Mouse (Mus musculus) spleen, adult 18-20 months (tissue): ENCODE data around the gene Btbd9.

Source experiments
- DNase-seq, 2 experiments: peaks; one replicate each; pipeline ENCODE4 v3.0.0; 2022; ENCODE audit warnings: mixed read lengths in 2 of 2

Btbd9 gene

DNA sequence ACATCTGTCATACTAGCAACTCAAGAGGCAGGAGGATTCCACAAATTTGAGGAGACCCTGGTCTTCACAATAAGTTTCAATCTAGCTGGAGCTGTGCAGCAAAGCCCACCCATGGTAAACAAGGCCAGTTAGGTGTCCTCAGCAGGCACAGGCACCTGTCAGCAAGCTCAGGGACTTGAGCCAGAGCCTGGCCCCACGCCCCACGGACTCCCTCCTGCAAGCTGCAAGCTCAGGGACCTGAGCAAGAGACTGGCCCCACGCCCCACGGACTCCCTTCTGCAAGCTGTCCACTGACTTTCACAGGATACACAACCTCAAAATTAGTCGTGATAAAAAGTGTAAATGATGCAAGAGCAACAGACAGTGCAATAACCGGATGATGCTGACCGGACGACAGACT, 307.8 kb downstream of the Btbd9 start:
- no peak for DNase-seq

DNA sequence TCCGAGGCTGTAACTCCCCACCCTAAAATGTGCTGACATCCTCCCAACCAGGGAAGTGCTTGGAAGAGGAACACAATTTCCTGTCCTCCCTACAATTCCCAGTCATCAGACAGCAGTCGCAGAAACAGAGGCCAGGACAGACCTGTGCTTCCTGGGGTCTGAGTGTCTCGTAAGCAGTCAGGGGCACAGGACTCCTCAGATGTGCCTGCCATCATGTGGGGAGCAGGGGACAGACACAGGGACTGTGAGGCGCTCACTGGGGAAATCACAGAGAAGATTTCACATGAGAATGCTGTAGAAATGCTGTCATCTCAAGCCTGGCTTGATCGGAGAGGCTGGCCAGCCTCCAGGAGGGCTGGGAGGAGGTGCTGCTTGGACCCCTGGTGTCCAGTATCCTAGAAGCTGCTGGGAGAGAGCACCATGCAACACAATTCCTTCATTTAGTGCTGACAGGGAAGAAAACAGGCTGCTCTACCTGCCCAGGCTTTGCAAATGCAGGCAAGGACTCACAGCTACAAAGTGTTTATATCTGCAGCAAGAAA, 308.8 kb downstream of the Btbd9 start:
- no peak for DNase-seq

DNA sequence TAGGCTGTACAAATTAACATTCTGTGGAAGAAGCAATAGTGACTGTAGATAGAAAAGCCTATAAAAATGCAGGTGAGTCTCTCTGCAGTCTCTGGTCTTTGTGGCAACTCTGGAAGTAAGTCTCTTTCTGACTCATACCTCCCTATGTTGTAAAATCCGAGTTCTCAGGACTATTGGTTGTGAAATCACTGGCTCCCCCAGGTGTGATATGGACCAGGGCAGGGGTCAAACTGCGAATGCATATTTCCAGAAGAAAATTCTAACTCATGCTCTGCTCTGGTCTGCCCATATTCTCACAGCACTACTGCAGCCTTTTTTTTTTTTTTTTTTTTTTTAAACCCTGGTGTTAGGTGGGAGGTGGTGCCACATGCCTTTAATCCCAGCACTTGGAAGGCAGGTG, 312.8 kb downstream of the Btbd9 start:
- no peak for DNase-seq

DNA sequence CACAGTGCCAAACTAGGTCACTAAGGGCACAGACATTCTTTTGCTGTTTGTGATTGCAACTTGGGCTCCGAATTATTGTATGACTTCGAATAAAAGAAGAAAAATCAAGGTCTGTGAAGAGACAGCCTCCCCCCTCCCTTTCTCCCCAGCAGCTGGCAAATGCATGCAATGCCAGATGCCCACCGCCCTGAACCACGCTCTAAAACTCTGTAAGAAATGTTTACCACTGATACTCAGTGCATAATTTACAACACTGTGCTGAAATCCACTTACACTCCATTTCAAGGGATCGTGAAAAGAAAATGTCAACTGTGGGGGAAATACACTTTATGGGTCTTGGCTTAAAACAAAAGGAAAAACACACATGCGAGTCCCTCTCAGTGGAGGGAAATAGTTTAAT, 313.3 kb downstream of the Btbd9 start:
- no peak for DNase-seq

DNA sequence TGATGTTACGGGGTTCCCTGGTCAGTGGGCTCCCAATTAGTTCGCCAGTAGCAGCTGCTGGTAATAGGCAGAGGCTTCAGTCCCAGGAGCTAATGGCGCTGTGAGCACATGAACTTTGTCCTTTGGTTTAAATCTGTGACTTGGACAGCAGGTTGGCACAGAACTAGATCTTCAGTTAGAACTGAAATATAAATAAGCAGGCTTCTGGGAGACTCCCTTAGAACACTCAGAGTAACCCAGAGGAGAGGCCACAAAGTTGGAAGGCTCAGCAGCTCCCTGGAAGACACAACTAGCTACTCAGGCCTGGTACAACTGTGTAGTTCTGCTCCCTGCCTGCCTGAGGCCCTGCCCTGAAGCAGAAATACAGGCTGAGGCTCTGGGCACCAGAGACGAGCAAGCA, 313.8 kb downstream of the Btbd9 start:
- DNase-seq: no peak

DNA sequence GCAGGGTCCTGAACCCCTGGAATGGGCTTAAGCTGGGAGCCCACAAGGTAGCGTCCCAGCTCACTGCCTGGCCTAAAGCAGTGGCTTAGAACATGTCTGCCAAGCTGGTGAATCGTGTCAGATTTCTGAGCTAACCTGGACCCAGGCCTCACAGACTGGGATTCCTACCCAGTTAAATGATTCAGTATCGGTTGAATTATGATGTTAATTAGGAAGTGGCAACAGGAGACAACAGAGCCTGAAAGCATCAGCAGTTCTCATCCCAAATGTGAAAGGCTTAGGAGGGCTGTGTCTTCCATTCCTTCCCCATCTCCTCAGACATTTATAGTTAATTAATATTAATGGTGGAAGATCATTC, 314.3 kb downstream of the Btbd9 start:
- DNase-seq: no peak

DNA sequence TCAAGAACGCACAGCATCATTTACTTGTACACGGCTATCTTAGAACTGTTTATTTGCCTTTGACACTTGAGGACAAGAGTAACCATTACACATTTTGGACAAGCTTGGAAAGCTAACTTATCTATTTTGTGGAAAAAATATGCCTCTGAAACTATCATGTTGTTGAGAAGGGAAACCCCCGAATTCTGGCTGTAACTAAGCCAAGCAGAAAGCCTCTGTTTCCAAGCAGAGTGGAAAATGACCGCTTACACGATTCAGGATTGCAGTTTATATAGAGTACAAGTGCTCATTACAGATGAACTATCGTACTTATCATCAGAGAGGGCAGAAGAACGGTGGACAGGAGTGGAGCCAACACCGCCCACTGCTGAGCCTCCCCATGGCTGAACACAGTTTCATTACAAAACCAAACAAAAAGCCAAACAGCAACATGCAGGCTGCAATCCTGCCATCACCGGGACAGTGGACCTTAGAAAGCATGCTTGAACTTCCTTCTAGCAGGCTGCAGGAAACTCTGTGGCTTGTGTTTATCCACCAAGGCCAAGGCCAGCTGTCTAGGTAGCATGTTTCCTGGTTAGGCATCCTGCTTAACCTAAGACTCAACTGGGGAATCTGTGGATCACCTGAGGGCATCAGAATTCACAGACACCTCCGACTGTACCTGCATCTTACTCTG, 314.8 kb downstream of the Btbd9 start:
- no peak for DNase-seq

DNA sequence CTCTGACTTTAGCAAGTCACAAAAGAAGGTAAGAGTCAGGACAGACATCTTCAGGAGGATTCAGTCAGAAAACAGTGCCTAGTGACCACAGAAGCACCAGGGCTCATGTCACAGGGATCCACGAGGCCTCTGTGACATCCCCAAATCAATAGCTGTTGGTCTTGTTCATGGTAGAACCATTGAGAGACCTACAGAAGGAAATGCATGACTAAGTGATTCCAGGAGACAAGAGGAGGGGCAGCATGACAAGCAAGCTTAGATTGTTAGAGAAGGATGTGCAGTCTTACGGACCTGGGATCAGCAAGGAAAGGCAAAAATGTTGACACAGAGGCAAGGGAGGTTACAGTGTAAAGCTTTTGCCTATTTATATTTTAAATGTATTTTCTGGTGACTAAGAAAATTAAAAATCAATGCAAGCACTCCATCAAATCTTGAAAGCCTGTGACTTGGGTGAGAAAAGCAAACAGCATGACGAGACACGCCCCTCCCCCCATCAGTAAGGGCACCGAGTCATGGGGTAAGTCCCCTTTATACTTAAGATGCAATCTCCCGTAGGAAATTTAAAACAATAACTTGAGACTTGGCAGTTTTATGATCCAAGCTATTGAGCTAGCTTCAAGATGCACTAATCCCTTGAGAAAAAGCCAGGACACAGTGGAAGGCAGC, 315.5 kb downstream of the Btbd9 start:
- no peak for DNase-seq

DNA sequence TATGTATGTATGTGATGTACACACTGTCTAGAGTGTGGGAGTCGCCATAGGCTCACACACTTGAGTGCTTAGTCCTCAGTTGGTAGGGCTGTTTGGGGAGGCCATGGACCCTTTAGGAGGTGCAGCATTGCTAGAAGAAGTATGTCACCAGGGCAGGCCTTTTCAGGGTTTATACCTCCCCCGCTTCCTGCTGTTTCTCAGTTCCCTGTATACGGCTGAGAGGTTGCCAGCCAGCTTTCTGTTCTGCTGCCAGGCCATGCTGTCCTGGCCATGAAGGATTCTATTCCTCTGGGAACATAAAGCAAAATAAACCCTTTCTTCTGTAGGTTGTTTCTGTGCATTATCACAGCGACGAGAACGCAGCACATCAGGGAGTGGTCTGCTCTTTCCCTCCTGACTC, 316.4 kb downstream of the Btbd9 start:
- DNase-seq: no peak

DNA sequence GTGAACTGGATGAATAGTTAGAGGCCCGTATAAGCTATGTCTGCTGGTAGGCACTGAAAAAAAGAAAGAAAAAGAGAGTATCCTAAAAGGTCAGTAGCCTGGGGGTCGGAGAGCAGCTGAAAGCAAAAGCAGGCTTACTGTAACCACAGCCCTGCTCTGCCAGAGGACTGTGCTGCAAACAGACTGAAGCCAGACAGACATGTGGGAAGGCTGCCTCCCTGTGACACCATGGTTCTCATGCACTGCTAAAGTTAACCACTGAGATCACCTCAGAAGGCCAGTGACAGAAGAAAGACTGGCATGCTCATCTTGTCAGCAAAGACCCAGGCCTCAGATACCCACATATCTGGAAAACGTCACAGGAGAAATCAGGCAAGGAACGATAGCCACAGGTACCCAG, 317.8 kb downstream of the Btbd9 start:
- DNase-seq: no peak

DNA sequence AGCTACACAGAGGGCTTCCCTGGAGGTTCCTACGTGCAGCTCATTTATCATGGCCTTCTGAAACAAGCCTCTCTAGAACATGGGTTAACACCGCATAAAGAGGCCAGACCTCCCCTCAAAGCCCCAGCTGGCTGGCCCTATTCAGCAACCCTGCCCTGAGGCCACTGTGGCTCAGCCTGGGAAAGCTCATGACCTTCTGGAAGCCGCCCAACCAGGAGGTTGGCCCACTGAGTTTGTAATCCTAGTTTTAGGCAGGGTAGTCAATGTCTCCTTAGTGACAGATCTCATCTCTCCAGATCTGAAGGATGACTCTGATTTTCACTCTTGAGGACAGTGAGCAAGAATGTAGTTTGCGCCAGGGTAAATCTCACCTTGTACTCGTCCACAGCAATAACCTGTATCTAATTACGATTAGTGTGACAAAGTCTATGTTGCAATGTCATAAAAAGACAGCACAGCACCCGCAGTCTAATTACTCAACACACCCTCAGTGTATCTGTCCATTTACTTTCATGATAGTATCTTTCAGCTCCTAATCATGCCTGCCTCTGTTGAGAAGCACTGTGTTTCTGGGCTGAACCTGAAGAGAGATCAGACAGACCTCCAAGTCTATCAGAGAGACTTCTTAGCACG, 320.2 kb downstream of the Btbd9 start:
- DNase-seq: no peak

DNA sequence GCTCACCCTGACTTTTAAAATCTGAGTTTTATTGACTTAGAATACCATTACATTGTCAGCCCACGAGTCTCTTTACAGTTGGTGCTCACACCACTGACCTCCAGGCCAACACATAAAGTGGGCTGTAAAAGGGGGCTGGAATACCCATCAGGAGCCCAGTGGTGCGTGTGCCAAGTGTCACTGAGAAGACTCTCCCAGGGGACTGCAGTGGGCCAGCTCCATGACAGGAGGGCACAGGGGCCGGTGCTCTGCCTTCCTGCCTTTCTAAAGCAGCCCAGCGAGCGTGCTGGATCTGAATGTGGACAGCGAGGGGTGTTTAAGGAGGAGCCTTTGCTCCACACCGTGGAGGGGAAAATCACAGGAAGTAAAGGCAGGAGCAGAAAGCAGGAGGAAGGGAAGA, 322.4 kb downstream of the Btbd9 start:
- DNase-seq: no peak

DNA sequence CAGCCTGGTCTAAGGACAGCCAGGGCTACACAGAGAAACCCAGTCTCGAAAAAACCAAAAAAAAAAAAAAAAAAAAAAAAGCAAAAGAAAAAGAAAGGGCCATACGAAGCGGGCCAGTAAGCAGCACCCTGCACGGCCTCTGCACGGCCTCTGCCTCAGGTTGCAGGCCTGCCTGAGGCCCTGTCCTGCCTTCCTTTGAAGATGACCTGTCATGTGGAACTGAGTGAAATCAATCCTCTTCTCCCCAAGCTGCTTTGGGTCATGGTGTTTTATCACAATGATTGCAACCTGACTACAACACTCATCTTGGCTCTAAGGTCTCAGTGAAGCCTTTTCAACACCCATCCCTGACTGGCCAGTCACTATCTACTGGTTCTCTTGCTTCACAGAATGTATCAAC, 323.3 kb downstream of the Btbd9 start:
- no peak for DNase-seq

DNA sequence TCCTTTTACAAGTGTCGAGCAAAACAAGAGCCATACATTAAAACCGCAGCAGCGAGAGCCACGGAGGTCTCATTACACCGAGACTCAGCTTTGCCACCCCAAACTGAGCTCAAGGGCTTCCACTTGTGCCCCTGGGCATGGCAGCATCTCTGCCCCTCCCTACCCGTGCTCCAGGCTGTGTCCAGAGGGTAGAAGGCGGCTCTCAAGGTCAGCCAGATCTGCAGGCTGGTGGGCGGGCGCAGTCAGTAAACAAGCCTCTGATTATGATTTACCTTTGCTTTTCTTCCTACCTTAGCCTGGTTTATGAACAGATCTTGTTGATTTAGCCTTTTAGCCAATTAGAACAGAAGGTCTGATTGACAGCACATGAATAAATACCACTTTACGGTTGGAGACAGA, 331.0 kb downstream of the Btbd9 start:
- no peak for DNase-seq

DNA sequence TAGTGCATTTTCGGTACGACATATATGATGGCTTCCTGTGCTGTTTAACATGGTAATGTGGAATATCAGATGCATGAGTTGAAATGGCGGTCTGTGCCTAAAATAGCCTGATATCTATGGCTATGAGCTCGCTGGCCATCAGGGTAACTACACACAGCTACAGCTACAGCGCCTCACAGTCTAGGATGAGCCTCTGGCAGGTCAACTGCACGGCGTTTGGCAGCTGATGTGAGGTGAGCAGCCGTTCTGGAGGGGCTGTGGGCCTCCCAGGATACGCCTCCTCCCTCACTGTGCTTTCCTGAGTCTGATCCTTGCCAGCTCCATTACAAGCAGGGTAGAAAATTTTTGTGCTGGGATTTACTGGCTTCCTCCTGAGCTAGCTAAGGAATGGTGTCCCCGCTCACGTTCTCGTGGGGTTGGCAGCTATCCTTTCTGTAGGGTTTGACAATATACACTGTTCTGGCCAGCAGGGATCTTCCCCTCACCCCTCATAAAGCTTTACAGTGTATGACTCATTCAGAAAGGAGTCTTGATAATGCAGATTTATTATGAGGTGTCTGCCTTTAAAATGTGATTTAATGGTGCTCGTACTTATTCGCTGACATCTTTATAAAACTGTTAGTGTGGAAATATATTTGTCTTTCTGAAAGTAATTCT, 331.5 kb downstream of the Btbd9 start:
- no peak for DNase-seq

DNA sequence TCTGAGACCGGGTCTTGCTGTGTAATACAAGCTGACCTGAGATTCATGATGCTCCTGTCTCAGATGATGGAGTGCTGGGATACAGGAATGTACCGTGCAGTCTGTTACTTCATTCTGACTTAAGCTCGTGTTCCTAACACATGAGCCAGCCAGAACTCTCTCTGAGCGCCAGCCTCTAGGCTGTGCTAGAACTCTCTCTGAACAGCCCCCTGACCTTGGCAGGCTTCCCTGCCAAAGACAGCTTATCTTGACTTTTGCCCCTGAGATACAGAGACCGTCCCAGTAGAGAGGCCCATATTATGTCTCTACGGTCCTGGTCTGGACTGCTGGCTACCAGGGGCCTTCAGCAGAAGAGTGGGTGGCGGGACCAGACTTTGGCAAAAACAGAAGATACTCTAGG, 332.7 kb downstream of the Btbd9 start:
- no peak for DNase-seq

DNA sequence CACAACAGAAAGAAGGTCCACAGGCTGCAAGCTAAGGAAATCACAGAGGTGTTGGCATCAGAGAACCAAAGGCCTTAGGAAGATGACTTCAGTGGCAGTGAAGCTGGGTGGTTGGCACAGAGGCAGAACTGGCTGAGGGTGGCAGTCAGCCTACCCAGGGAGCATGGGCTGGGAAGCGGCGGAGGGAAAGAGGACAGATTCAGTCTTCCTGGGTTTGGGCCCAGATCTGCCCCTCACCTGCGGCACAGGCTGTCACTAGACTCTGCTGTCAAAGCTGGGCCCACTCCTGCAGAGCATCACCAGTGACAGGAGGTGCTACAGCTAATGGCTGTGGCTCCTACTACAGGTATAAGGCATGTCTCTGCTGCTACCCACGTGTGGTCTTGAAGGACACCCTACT, 333.6 kb downstream of the Btbd9 start:
- no peak for DNase-seq

DNA sequence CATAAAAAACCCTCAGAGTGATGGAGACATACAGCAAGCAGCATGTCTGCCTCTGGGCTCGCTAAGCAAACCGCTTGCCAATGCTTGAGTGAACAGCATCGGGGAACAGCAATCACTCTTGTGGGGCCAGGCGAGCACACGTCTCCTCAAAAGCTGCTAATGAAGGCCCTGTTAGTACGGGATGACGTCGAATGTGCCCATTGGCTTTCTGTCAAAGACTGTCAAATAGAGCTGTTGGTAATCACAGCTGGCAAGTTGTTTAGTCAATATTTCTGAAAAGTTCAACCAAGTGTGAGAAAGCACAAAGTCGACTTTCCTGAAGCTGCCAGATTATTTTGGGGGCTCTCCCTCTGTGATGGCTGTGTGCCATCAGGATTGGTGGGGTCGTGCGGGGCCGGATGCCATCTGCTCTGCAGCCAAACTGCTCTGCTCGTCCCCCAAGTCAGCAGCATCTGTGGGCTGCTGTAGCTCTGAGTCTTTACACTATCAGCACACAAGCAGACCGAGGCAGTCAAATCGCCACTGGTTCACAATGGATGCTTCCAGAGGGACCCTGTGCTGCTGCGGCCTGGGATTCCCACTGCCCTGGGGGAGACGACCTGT, 334.5 kb downstream of the Btbd9 start:
- no peak for DNase-seq

DNA sequence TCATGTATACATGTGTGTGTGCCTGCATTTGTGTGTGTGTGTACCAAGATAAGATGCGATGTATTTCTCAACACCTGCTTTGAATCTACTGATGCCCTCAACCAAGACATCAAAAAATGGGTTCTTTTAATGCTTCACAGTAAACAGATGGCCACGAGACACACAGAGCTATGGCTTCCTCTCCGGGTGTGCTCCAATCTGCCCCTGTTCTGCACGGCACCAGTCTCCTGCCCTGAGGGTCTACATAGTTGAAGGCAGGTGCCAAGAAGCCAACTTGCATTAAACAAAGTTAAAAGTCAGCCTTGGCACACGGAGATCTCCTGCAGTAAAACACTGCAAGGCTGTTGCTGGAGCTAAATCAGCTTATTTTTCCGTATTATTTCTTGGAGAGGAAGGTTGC, 335.2 kb downstream of the Btbd9 start:
- DNase-seq: no peak

DNA sequence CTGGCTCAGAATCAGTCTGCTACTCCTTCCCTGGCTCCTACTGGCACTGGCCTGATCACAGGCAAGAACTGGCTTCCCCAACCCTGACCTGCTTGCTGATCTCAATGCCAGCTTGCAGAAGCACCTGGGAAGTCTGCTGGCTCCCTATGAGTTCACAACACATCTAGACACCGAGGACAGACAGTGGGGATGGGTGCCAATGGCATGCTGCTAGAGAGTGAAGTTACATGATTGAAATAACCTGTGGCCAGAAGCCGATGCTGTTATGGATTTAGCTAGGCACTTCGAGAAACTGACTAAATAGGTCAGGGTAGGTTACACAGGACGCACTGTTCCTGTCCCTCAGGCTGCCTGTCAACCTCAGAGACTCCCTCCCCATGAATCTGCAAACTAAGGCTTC, 335.6 kb downstream of the Btbd9 start:
- DNase-seq: no peak

DNA sequence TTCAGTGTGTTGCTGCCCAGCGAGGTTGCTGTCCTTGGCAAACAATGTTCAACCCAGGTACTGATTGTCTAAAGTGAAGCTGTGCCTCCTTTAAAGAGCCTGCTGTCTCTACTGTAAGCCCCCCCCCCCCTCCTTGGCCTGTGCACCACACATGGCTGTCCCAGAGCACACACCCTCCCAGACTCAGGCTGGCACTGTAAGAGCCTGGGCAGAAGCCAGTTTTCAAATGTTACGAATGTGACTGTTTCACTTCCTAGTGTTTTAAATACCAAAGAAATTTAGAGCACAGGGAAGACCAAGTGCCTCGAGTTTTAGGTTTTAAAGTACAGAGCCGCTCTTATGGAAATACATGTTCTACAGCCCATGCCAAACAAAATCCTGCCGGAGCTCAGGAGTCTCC, 336.8 kb downstream of the Btbd9 start:
- no peak for DNase-seq

DNA sequence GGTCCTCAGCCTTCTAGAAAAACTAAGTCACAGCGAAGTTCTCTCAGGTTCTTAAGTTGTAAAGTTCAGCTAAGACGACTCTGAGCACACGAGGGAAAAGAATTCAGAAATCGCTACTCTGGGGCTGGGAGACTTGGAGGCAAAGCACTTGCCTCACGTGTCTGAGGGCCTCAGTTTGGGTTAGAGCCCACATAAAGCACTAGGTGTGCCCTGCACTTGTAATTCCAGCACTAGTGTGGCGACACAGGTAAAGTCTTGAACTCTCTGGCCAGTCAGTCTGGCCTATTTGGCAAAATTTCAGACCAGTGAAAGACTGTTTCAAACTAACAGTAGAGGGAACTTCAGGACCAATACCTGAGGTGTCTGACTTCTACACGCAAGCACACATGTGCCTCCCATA, 338.7 kb downstream of the Btbd9 start:
- DNase-seq: no peak

DNA sequence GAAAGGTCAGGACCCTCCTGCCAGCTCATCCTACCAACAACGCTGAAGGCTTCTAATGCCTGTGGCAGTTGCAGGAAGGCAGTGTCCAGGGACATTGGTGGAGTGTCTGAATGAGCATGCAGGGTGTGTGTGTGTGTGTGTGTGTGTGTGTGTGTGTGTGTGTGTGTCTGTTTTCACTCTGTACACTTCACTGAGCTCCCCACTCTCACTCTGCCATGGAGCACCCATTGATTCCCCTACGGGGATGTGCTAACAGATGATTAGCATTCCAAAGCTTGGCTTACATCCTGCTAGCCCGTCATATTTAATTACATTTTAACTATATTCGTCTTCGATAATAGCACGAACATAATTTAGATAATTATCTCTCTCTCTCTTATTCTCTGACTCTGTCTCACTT, 339.7 kb downstream of the Btbd9 start:
- DNase-seq: no peak
